Mouse (Mus musculus) layer of hippocampus, adult 2 months (tissue): Measurements from ENCODE around the gene Fam81b. TPM values are rescaled to one million over a fixed set of nuclear protein-coding genes. Genes with fewer than 3 reads are reported as not detected.
A peak's percentile ranks its signal among the peaks of the same experiment; 100 is the strongest.

Experiments used
- DNase-seq, 2 experiments: peaks; one replicate each; pipeline ENCODE4 v3.0.0; 2022; ENCODE audit warnings: low spot score in 2 of 2
- H3K27ac ChIP-seq: fragments of 200-600 bp; 2 replicates; pipeline ENCODE4 v1.8.1; 2022
- H3K4me3 ChIP-seq: fragments of 200-600 bp; 2 replicates; pipeline ENCODE4 v1.8.1; 2022; ENCODE audit warnings: mild to moderate bottlenecking
- CTCF ChIP-seq: fragments of 200-600 bp; conservative IDR thresholded peaks from 2 replicates; pipeline ENCODE4 v1.8.1; 2022; ENCODE audit warnings: antibody characterized with exemption, mild to moderate bottlenecking, moderate library complexity
- total RNA-seq, 2 experiments: library from RNA; stranded (reverse); gene quantifications; 2 replicates each; pipeline ENCODE4 v1.2.3; 2021

Fam81b gene
- total RNA-seq, 2 experiments from 2014 or later = 0.31 TPM; not detected in 1

DNA sequence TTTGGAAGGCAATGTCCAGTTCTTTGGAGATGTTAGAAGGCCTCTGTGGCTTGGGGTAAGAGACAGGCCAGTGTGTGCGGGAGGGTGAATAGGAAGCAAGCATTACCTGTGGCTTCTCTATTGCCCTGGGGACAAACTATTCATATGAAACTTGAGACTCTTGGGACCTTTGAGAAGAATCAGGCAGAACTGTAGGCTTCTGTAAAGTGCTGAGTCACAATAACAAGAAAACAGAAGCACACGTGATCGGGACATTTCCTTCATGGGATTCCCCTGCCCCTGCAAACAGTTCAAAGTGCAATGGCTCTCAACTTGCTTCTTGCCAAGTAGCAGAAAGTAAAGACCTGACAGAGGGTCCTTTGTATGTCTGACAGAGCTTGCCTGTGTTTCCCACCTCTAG, 48.5 kb downstream of the Fam81b start:
- no peak for DNase-seq
- Histone ChIP-seq H3K4me3 (no peak overlapping the region), H3K27ac (no peak overlapping the region)
- no peak for TF ChIP-seq CTCF

DNA sequence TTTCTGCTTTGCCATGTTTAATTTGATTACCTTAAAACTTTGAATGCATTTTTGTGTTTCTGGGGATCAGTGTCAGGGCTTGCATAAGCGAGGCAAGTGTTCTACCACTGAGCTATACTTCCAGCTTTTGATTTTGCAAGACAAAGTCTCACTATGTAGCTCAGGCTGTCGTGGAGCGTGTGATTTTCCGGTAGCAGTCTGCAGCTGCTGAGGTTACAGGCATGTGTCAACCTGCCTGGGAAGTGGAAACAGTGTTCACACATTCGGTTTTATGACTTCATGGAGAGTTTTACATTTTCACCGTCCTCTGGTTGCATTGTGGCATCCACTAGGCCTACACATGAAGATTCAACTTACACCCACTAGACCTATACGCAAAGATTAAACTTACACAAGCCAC, 54.8 kb downstream of the Fam81b start:
- Histone ChIP-seq H3K27ac (no peak overlapping the region), H3K4me3 (no peak overlapping the region)
- no peak for DNase-seq
- TF ChIP-seq CTCF = no peak

DNA sequence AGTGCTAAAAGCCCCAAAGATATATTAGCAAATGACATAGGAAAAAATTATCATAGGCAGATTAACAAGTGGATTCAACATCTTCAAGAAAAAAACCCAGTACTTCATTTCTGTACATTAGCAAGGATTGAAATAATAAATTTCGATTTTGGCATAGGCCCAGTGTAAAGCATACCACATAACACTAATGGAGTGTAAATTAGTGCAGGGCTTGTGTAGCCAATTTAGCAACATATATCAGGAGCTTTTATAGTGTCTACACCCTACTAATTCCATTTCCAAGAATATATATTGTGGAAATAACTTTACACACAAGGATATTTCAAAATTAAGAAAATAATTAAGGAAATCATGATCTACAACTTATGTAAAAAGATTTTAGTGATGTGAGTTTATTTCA, 55.8 kb downstream of the Fam81b start:
- Histone ChIP-seq H3K4me3 (no peak overlapping the region), H3K27ac (no peak overlapping the region)
- TF ChIP-seq CTCF = no peak
- DNase-seq = no peak

DNA sequence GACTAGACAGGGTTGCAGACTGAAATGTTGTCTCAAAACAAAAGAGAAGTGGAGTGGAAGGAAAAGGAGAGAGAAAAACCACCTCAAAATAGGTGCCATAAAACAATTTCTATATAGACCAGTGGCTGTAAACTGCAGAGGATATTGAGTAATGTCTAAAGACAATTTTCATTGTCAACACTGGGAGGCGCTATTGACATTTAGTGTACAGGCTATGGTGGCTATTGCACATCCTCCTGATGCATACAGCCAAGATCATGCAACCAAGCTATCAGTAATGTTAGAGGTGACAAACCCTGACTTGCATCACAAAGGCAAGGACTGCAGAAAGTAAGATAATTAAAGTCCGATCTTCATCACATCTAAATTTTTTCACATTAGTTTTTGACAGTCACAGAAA, 89.5 kb downstream of the Fam81b start:
- Histone ChIP-seq H3K4me3 (no peak overlapping the region), H3K27ac (no peak overlapping the region)
- peak; percentile 35 to 55 for DNase-seq
- TF ChIP-seq CTCF = peak; percentile 82

DNA sequence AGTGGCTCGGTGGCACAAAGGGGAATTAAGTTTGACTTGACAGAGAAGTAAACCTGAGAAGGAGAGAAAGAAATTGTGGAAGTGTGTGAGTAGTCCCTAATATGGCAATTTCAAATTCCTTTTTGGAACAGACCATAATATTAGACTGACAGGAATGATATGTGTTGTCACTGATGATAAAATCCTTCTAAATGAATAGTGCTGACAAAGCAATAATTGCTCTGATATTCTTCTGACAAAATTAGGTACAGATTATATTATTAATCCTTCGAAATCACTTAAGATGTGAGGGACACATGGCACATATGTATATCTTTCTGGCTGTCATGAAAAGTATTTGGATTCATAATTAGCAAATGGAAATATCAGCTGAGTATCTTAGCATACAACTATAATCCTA, 89.9 kb downstream of the Fam81b start:
- TF ChIP-seq CTCF = no peak

DNA sequence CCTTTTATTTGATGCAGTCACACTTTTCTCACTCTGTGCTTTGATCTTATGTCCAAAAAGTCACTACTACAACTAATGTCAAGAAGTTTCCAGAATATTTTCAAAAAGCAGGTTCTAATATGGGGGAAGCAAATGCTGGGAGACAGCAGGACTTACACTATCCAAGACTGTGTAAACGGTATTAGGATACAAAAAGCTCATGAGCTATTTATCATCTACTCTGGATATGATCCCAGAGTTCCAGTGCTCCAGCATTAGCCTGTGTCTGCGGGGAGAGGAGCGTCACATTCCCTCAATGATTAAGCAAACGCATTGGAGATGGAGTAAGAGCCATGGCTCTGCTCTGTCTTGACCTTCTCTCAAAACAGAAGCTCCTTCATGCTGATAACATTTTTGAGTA, 104.9 kb downstream of the Fam81b start:
- no peak for DNase-seq
- H3K4me3 ChIP-seq = no peak overlapping the region
- H3K27ac ChIP-seq = no peak overlapping the region
- TF ChIP-seq CTCF = no peak

More for the DNA sequence above, 89.9 kb downstream of the Fam81b start:
- H3K27ac ChIP-seq = no peak overlapping the region
- DNase-seq = no peak
- no peak overlapping the region for H3K4me3 ChIP-seq

DNA sequence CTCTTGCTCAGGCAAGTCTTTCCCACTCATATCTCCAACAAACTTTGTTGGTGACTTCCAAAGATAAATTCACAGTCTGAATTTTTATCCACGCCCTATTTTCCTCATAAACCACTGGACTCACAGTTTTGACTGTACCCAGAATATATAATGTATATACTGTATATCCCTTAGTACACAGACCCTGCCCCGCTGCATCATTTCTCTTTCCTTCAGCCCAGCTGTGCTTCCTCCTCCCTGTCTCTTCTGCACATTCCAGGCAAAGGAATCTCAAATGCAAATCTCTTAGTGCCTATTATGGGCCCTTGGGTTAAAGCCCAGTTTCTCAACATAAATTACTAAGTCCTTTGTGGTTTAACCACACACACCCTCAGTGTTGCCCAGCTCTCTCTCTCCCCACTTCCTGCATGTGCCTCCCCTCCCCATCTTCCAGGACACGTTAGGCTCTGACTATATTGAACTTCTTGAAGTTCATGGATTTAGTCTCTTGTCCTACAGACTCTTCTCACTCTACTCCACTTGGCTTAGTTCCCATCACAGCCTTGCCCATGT, 107.5 kb downstream of the Fam81b start:
- TF ChIP-seq CTCF = no peak
- Histone ChIP-seq H3K27ac (no peak overlapping the region), H3K4me3 (no peak overlapping the region)
- DNase-seq = no peak

DNA sequence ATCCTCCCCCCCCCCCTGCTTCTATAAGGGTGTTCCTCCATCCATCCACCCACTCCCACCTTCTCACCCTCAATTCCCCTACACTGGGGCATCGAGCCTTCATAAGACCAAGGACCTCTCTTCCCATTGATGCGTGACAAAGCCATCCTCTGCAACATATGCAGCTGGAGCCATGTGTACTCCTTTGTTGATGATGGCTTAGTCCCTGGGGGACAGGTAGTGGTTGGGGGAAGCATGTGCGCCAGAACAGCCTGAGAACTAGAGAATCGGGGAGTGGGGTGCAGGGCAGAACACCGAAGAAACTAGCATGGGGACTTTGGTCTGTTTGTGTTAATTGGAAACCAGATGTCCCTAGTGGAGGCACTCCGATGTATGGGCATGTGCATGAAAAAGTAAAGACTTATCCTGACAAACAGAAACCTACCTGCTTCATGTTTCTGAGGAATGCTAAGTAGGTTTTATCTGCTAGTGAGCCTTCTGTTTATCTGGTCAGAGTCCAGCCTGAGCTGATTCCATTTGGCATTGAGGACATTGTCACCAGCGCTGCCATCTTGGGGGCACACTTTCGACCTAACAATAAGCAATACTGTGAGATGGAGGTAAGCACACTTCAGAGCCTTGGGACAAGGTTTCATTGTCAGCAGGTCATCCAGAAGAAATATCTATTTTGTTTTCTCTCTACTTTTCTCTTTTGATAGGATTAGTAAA, 109.3 kb downstream of the Fam81b start:
- no peak overlapping the region for H3K4me3 ChIP-seq
- DNase-seq = no peak
- TF ChIP-seq CTCF = no peak
- H3K27ac ChIP-seq = no peak overlapping the region

DNA sequence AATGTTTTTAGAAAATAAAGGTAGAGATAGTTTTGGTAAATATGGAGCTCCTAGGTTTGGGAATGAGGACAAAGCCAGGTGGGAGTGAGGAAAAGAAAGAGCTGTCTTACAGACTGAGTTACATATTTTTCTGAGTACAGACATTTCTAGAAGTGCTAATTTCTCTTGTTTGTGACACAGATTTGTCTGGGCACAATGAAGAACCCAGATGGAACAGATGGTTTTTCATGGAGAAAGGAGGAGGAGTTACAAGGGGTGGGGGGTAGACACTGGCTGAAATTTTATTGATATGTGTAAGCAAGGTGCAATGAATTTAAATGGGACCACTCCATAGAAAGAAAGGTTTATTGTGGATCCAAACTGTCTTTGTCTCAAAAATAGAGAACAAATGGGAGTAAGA, 109.9 kb downstream of the Fam81b start:
- Histone ChIP-seq H3K4me3 (no peak overlapping the region), H3K27ac (peak overlapping the region; percentile 77; the same call in 1 of the 2 replicates)
- peak in 1 of 2 experiments; percentile 33 for DNase-seq
- no peak for TF ChIP-seq CTCF

DNA sequence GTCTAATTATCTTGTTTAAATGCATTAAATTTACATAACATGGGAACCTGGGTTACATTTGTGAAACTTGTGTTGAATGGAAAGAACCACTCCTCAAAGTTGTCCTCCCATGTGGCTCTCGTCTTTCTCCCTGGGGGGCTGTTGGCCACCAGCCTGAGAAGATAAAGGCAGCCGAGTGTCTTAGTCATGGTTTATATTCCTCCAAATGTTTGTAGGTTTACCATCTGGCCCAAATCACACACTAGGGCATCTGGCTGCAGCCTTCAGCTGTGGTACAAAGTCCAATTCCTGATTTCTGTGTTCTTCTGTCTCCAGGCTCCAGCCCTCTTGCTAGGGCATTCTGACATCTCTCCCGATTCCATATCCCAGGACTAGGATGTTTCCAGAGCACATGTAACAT, 114.6 kb downstream of the Fam81b start:
- Histone ChIP-seq H3K27ac (peak overlapping the region; percentile 76), H3K4me3 (no peak overlapping the region)
- no peak for TF ChIP-seq CTCF
- DNase-seq = no peak

DNA sequence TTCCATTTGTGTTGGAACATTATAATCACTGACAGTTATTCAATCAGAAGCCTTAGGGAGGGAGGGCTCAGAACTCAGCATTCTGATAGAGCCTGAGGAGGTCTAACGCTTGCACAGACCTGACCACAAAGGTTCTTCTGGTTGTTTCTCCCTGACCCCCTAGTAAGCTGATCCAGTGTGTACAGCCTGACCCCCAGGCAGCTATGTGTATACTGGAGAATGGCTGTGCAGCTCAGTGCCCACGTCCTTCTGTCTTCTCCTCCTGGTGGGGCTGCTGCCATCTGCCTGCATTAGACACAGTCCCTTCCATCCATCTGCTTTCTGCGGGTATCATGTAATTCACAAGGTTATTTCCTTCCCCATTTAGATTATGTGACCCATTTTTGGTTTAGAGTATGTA, 115.7 kb downstream of the Fam81b start:
- TF ChIP-seq CTCF = no peak
- DNase-seq = peak; percentile 73 to 82
- H3K27ac ChIP-seq = peak overlapping the region; percentile 76
- H3K4me3 ChIP-seq = no peak overlapping the region

DNA sequence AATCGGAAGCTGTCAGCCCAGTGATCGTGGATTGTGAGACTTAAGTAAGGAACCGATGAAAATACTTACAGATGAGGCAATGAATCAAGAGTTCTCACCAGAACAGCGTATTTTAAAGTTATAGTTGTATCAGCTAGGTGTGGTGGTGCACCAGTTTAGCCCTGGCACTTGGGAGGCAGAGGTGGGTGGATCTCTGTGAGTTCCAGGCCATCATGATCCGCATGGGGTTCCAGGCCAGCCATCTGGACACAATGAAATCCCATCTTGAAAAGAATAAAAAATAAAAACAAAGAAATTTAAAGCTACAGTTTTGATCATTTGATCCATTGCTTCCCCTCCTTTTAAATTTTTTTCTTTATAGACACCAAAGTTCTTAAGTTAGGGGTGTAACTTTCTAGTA, 117.2 kb downstream of the Fam81b start:
- H3K27ac ChIP-seq = peak overlapping the region; percentile 76; the same call in 1 of the 2 replicates
- H3K4me3 ChIP-seq = no peak overlapping the region
- no peak for TF ChIP-seq CTCF
- no peak for DNase-seq

DNA sequence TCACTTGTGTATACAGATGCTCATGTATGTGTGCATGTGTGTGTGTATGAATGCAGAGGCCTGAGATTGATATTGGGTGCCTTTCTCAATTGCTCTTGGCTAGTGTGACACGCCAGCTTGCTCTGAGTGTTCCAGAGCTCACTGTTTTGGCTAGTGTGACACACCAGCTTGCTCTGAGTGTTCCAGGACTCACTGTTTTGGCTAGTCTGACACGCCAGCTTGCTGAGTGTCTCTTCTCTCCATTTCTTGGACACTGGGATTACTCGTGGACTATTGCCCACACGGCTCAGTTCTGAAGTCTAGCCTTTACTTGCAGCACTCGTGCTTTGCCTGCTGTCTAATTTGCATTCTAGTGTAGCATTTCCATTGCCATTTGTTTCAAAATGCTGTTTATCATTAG, 126.2 kb downstream of the Fam81b start:
- peak in 1 of 2 experiments; percentile 23 for DNase-seq
- Histone ChIP-seq H3K27ac (peak overlapping the region; percentile 4), H3K4me3 (no peak overlapping the region)
- TF ChIP-seq CTCF = no peak

DNA sequence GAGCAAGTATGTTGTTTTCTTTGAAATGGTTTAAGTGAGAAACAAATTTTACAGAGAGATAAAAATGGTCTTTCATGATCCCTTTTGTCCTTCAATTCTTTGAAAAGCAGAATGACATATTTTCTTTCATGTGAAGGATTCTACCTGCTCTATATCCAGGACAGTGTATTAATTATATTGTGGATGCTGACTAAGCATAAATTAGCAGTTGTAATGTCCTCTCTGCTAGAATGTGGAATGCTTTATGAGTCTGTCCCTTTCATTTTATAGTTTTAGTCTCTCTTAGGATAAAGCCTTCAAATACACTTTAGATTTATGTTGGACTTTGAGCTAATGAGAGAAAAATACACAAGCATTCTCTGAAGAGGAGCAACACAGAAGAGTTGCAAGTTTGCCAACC, 130.6 kb downstream of the Fam81b start:
- Histone ChIP-seq H3K27ac (no peak overlapping the region), H3K4me3 (no peak overlapping the region)
- no peak for DNase-seq
- no peak for TF ChIP-seq CTCF
